Mouse (Mus musculus) spleen, postnatal 14 days (tissue): ENCODE measurements around the gene Ndufa13.

Experiments used
- DNase-seq, 2 experiments: peaks; one replicate each; pipeline ENCODE4 v3.0.0; 2021 to 2022; ENCODE audit warnings: low spot score in 2 of 2

Ndufa13 gene

DNA sequence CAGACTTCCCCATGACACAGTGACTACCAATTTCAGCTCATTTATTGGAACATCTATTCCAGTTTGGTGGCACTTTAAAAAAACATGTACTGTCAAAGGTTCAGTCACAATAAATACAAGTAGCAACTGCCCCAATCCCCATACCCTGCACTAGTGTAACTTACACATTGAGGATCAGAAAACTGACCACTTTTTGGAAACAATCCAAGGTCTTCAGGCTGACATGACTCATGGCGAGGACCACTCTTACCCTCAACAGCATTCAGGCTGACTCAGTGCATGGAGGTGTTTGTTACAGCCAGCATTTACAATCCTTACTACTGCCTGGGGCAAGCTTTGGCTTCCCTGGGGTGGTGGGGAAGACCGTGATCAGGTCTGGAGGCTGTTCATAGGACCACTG, 4.7 kb upstream of the Ndufa13 start:
- DNase-seq, result no peak

- DNase-seq, result no peak
These were observed 3.9 kb upstream of the Ndufa13 start for GRCm38 (mm10) chr8:69906260-69906659.

DNA sequence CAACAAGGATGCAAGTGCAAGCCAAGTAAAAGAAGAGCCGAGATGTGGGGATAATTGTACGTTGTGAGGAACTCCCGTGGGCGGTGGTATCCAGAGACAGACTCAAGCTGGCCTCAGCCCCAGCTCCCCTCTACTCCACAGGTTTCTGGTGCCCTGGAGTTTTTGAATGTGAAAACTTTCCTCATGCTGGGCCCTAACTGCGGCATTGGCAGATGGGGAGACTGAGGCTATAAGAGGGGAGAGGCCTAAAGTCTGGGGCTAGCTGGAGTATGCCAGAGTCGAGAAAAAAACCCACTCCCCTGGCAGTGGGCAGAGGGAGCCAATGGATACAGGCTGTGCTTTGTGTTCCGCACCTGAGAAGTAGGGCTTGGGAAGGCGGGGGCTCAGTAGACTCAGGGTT, 1.7 kb upstream of the Ndufa13 start:
- DNase-seq, result no peak

DNA sequence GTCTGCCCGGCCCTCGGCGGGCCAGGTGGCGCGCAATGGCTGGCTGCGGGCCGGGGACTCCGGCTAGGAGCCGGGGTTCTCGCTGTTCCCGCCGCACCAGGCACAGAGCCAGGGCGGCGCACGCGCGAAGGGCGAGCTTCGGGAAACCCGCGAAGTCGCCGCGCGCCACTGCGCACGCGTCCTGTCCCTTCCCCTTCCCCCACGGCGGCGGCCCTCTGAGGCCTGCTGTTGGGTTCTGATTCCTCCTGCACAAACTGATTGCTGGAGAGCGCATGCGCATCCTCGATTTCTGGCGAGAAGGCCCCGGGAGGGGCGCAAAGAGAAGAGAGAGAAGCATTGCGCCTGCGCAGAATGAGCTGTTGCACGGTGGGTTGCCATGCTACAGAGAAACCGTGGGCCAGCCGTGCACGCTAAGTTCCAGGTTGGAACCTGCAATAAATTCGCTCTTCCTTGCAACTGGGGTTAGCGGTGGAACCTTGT, 745 bp upstream of the Ndufa13 start:
- DNase-seq, result peak; percentile 93 to 94

- peak; percentile 95 to 97 for DNase-seq
These were observed 735 bp downstream of the Ndufa13 start for GRCm38 (mm10) chr8:69901484-69902162.

DNA sequence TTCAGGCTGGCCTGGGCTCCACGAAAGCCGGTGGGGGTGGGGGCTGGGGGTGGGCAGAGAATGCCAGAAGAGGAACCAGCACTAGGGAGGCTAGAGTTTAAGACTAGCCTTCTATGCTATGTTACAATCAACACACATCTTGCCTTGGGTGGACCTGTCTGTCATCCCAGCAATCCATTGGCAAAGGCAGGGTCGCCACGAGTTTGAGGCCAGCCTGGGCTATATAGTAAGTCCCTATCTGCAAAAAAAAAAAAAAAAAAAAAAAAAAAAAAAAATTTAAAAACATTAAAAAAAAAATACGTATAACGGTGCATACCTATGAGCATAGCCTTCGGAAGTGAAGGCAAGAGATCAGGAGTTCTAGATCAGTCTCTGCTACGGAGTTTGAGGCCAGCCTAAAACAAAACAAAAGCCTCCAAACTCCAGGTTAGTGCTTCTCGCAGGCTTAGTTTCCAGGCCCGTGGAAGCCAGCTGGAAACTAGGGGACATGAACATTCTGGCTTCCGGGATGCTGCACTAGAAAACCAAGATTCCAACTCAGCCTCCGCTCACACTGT, 1.4 kb downstream of the Ndufa13 start:
- no peak for DNase-seq

DNA sequence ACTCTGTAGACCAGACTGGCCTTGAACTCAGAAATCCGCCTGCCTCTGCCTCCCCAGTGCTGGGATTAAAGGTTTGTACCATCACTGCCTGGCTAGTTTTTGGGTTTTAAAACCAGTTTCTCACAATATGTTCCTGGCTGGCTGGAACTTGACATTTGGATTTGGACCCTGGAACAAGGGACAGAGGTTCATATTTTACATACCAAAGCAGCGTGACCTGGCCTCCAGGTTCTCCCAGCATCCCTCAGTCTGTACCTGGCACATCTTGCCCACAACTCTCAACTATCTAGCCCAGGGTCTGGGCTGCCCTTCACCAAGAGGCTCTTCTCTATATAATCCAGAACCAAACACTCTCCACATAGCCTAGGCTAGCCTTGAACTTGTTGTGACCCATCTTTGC, 2.5 kb downstream of the Ndufa13 start:
- no peak for DNase-seq

DNA sequence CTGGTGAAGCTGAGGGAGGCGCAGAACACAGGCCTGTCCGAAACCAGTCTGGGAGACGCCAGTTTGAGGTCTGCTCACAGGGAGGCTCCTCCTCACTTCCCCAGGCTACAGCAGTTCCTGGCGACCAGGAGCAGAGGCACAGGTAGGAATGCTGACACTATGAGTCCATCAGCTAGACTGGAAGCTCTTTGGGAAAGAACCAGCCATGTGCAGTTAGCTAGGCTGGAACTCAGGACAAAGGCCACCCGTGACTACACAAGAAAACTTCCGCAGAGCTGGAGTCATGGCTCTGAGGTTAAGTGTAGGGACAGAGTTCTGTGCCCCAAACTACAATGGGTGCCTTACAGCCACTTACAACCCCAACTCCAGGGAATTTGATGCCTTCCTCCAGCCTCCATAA, 4.5 kb downstream of the Ndufa13 start:
- no peak for DNase-seq

GRCm38 (mm10) chr8:69895772-69896451, 6.4 kb downstream of the Ndufa13 start:
- DNase-seq, result no peak

GRCm38 (mm10) chr8:69894836-69895332, 7.5 kb downstream of the Ndufa13 start:
- no peak for DNase-seq

- DNase-seq, result peak in 1 of 2 experiments; percentile 39
These were observed 8.5 kb downstream of the Ndufa13 start for GRCm38 (mm10) chr8:69893863-69894262.

DNA sequence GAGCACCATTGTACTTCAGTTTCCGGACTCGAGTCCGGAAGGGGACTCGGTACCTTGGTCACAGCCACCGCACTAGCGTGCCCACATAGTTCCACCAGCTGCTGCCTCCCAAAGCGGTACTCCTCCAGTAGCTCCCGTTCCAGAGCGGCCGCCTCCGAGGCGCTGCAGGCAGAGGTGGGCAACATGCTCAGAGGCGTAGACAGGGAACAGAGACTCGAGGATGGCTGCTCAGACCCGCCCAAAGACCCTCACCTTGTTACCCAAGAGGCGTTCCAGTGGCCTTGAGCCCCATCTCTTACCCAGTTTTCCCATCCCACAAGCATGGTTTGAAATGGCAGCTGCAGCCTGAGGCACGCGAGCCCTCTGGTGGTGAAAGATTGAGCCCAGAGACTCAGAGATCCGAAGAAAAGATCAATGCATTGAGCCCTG, 11.5 kb downstream of the Ndufa13 start:
- DNase-seq, result no peak

DNA sequence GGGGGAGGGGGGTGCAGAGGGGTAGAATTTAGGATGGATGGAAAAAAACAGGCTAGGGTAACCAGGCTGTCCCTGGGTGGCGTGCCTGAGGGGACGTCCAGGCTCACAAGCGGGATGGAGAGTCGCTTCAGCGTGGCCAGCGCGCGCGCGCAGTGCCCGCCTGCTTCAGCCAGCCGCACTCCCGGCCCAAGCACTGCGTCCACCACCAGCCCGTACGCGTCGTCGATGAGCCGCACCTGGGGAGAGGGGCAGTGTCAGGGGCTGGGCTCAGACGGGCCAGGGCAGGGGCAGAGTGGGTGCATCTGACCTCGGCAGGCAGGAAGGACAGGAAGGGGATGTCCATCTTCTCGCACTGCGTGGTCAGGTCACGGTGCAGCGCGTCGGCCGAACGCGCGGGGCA, 13.5 kb downstream of the Ndufa13 start:
- no peak for DNase-seq

DNA sequence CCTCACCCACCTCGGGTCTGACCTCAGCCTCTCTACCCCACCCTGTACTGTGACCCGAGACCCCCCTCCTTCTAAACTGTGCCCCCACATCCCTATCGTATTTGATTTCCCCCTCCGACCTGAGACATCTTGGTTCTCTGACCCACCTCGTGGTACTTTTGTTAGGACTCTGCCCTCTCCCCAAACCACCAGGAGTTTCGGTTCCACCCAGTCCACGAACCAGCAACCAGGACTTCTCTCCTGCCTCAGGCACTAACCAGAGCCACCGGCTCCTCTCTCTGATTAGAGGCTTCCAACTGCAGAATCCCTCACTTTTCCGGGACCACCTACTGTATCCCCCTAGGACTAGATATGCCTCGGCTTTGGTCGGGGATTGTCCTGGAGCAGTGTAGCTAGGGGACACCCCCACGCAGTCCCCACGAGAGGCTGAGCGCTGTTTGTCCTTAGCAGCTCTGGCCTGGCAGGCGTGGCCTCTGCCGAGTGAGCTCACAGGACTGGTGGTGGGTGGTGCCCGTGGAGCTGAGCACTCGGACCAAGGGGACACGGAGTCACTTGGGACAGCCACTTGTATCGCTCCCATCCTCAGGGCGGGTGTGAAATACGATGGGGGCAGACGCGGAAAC, 14.0 kb downstream of the Ndufa13 start:
- DNase-seq, result no peak

DNA sequence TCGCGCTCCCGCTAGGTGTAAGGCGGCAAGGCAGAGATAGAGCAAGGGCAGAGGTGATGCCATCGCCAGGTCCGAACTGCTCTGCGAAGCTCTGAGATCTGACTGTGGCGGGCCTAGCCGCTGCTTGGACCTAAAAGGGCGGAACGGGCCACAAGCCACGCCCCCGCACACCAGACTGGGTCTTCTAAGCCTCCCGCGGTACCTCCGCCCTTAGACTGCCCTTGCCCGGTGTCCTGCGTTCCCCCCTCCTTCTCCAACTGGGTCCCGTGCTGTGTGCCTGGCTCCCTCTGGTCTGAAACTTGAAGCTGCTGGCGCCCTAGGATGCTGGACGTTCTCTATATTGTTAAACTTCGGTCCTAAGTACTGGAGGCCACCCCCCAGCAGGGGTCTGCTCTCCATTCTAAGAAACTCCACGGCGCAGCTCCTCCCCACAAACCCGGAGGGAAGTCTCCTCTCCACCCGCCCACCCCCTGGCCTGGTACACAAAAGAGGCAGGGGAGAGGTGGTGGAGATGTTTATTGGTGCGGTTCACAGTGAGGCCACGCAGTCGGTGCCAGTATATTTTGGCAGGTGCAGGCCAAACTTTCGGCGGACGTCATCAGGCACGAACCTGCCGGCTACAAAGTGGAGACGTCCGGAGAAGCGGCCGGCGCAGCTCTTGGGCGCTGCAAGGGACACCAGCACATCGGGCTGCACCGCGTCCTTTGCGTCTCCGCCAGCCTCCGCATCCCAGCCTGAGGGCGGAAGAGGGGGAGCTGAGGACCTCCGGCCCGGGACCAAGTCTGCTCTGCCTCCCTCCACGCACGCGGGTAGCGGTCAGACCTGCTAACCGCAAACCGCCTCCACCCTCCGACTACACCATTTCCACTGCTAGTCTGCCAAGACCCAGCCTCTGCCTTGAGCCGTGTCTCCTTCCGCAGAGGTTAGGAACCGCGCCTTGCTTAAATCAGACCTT, 14.8 kb downstream of the Ndufa13 start, which contains the start of gene Cilp2:
TSS of gene Cilp2 (minus strand) at position 399 of the 955 bp plus-strand sequence.
- DNase-seq, result no peak

- no peak for DNase-seq
These were observed 18.2 kb downstream of the Ndufa13 start for GRCm38 (mm10) chr8:69884141-69884540.

DNA sequence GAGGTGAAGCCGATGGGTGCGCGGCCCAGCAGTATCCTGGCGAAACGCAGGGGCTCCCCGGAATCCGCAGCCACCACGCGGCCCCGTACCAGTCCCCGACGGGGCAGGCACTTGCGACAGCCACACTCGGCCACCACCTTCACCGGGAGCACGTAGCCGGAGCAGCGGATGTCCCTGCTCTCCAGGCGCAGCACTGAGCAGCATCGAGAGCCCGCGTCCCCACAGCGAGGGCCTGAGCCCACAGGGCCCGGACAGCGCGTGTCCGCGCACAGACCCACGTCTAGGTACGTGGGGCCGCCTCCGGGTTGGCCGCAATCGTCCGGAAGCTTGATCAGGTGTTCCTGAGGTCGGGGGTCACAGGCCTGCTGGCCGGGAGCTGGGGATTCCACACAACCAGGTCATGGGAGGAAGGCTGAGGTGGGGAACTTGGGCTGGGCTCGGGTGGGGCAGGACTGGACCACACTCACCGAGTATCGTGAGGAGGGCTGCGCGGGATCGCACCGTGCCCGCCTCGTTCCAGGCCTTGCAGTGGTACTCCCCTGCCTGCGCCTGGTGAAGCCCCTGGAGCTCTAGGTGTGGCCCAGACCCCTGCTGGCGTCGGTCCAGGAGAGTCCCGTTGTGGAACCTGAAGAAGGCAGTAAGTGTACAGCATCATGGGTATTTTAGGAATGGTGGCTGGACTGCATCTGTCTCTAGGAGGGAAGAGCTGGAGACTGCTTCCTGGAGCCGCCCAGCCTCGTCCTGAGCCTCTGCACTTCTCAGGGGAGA, 19.3 kb downstream of the Ndufa13 start:
- no peak for DNase-seq

DNA sequence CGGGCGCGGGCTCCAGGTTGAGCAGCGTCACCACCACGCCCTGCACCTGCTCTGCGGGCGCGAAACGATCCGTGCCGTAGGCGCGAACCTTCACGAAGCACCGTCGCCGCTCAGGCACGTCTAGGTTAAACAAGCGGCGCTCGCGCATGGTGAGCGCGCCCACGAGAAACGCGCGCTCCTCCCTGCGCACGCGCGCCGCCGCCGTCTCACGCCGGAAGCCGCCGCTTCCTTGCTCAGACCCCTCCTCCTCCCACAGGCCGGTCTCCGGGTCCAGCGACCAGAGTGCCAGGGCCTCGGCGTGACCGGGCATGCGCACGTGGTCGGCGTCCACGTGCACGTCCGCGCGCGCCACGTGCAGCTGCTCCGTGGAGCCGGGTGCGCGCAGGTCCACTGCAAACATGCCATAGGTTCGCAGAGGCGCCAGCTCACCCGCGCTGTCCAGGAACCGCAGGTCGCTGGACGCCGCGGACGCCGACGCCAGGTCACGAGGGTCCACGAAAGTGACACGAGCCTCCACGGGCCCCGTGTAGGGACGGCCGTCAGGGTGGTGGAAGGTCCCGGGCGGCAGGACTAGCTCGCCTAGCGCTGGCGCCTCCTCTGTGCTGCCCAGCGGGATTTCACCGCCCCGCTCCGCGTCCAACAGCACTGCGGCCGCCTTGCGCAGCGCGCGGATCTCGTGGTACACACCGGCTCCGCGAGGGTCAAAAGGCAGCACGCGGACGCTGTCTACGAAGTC, 20.2 kb downstream of the Ndufa13 start:
- DNase-seq, result no peak

GRCm38 (mm10) chr8:69881261-69881865, 21.0 kb downstream of the Ndufa13 start:
- no peak for DNase-seq
